Mouse (Mus musculus) bone marrow macrophage, adult 2 months (primary cell): ENCODE results near the gene Kdm2a. TPM values are rescaled to one million over a fixed set of nuclear protein-coding genes. Genes with fewer than 3 reads are reported as not detected.
A peak's percentile ranks its signal among the peaks of the same experiment; 100 is the strongest.

Source experiments
- H3K27ac ChIP-seq: 2 replicates; pipeline ENCODE4 v1.5.1; 2012; ENCODE audit warnings: low read depth, low read length; ENCODE audit not compliant: insufficient read depth
- H3K4me1 ChIP-seq: 2 replicates; pipeline ENCODE4 v1.6.1; 2012; ENCODE audit warnings: low read length; ENCODE audit not compliant: control insufficient read depth, insufficient read depth
- H3K4me3 ChIP-seq: 2 replicates; pipeline ENCODE4 v1.5.1; 2012; ENCODE audit warnings: mild to moderate bottlenecking, low read length, moderate library complexity; ENCODE audit not compliant: insufficient read depth
- CTCF ChIP-seq: IDR thresholded peaks from 2 replicates; pipeline ENCODE4 v1.5.1; 2012; ENCODE audit warnings: low read depth, mild to moderate bottlenecking, low read length, moderate library complexity
- POLR2A ChIP-seq: IDR thresholded peaks from 2 replicates; pipeline ENCODE4 v1.6.1; 2012; ENCODE audit warnings: mild to moderate bottlenecking, low read depth, low read length, borderline replicate concordance
- polyA plus RNA-seq: library from polyadenylated mRNA; stranded (reverse); fragments of >200 nt; gene quantifications from 2 replicates; pipeline ENCODE4 v1.2.4, GENCODE M21; 2012; ENCODE audit not compliant: missing spikeins, insufficient read depth, insufficient read length

Gene Kdm2a
- polyA plus RNA-seq, 1 experiment = 84.4 TPM

DNA sequence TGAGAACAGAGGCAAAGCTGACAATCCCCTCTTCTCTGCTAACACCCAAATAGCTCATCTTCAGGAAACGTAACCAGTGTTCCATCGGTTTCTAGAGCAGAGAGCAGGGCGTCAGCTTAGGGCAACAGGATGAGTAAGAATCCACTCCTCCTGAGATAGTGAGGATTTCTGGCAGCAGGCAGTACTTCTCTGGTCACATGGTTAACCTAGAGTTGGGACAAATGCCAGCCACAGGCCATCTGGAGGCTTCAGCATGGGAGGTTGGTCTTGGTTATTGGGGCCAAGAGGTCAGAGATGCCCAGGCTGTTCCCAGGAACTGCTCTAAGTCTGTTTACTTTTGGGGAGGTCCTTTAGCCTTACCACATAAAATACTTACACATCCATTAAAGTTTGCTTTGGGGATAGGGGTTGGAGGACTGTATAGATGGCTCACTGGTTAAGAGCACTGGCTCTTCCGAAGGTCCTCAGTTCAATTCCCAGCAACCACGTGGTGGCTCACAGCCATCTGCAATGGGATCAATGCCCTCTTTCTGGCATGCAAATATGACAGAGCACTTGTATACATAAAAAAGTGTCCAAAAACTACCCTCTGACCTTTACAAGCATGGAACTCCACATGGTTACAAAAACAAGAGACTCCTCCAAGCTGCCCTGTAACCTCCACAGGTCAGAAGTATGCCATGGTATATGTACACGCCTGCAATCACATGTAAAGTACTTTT is 82.7 kb downstream of the Kdm2a start:
- Histone ChIP-seq H3K4me1 (peaks cover 5% of the 10 kb centered on the region), H3K4me3 (no peak overlapping the region), H3K27ac (no peak overlapping the region)
- TF ChIP-seq CTCF (no peak), POLR2A (no peak)

DNA sequence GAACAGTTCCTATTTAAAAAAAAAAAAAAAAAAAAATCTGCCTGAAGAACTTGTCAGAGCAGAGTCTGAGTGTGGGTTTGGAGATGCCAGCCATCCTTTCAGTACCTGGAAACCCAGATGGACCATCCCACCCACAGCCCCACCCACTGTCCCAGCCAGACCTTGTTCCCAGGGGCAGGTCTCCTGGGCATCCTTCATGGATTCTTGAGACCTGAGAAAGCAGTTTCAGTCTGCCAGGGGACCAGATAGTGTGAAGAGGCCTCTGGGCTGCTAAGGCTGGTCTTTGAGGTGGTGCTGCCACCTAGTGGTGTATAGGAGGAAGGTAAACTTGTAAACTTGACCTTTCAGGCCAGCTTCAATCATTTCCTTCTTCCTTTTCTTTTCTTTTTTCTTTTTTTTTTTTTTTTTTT is 88.3 kb downstream of the Kdm2a start:
- H3K4me3 ChIP-seq = no peak overlapping the region
- TF ChIP-seq CTCF = peak; percentile 62
- no peak for TF ChIP-seq POLR2A
- no peak overlapping the region for H3K27ac ChIP-seq
- H3K4me1 ChIP-seq = peaks cover 2% of the 10 kb centered on the region; the same call in 1 of the 2 replicates

DNA sequence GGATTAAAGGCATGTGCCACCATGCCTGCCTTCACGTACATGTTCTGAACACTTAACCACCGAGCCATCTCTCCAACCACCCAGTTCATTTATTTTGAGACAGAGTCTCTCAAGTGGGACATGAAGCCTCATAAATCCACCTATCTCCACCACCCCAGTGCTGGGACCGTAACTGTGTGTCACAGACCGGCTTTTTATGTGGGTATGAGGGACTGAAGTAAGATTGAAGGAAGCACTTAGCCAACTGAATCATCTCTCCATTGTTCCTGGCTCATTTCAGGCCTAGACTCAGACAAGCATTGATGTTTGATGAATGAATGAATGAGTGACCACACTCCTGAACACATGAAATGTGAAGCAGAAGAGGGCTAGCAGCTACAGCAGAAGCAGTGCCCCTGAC is 88.8 kb downstream of the Kdm2a start:
- H3K4me1 ChIP-seq = peaks cover 2% of the 10 kb centered on the region; the same call in 1 of the 2 replicates
- TF ChIP-seq CTCF = no peak
- TF ChIP-seq POLR2A = no peak
- no peak overlapping the region for H3K27ac ChIP-seq
- H3K4me3 ChIP-seq = no peak overlapping the region

DNA sequence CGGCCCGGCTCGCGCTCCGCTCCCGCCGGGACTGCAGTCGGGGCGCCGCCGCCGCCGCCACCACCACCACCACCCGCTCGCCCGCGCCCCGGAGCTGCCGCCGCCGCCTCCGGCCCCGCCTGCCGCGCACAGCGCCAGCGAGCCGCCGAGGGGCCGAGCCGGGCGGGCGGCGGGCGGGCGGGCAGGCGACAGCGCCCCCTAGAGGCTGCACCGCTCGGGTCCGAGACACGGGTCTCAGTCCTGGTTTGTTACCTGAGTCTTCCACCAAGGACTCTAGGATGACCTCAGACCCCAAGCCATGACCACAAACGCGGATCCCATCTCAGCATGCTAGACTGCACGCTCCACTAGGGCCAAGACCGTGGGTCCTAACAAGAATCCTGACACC is 91.9 kb downstream of the Kdm2a start, which contains the start of gene Grk2:
Grk2 (minus strand) TSS at position 33 of the 388 bp plus-strand sequence.
- H3K27ac ChIP-seq = peak within 1 kb of the TSS; percentile 98
- H3K4me1 ChIP-seq = peaks cover 14% of the 10 kb centered on the region
- H3K4me3 ChIP-seq = peak within 1 kb of the TSS; percentile 91
- TF ChIP-seq POLR2A = no peak

DNA sequence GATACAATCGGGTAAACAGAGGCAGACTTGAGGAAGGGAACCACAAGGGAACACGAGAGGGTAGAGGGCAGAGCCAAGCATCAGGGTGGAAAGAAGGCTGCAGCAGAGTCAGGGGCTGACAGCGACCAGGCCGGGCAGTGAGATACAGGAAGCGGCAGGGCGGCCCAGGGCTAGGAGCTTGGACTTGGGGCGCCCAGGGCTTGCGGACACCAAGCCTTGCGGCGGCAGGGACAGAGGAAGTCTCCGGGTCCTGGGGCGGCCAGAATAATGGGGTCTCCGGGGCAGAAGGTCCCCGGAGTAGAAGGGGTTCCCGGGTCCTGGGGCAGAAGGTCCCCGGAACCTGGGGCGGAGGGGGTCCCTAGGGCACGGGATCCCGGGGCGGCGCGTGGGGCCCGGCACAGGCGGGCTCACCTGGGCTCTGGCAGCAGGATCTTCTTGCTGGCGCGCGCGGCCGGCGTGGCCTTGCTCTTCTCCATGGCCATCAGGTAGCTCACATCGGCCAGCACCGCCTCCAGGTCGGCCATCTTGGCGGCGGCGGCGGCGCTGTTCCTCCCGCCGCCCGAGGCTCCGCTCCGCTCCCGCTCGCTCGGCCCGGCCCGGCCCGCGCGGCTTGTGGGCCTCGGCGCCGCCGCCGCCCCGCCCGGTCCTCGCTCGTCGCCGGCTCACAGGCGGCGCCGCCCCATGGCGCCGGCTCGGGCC is 92.4 kb downstream of the Kdm2a start:
- Histone ChIP-seq H3K4me1 (peaks cover 19% of the 10 kb centered on the region), H3K27ac (peak overlapping the region; percentile 98), H3K4me3 (peak overlapping the region; percentile 91)
- TF ChIP-seq CTCF = no peak
- TF ChIP-seq POLR2A = no peak

DNA sequence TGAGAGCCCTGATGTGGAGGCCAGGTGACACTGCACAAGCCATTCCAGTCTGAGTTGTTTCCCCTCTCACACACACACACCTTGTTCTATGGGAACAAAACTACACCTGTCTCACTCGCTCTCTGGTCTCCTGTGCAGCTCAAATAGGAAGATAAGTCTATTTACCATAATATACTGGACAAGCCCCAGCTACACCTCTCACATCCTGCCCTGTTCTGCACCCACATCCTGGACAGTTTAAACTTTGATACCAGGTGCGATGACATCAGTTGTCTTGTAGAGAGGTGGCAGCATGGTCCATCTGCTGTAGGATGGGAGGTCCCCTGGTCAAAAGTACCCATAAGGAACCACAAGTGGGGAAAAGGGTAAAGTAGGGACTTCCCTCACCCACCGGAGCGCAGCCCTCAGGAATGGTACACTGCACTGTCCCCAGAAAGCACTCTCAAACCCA is 93.2 kb downstream of the Kdm2a start:
- TF ChIP-seq POLR2A (no peak), CTCF (no peak)
- Histone ChIP-seq H3K27ac (peak overlapping the region; percentile 98), H3K4me1 (peaks cover 22% of the 10 kb centered on the region), H3K4me3 (peak overlapping the region; percentile 91)

DNA sequence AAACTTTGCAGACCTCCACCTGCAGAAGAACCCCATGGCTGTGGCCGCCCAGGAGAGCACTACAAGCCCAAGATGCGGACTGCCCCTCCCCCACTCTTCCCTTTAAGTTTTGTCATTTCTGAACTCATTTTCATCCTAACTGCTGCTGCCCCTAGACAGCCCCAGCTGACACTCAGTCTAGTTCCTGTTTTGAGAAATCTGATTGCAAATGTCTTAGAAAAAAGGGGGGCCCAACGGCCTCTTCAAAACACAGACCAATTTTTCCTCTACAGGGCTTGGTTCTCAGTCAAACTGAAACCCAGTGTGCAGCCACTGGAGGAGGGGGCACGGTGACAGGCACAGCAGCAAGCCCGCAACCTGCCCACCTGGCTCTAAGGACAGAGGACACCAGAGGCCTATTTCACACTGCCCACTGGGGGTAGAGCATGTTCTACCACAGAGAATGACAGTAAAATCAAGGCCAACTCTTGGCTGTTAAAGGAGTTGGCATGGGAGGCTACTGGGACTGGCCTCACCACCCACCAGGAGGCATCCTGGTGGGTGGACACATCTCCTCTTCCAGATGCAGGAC is 93.7 kb downstream of the Kdm2a start:
- TF ChIP-seq POLR2A (no peak), CTCF (no peak)

DNA sequence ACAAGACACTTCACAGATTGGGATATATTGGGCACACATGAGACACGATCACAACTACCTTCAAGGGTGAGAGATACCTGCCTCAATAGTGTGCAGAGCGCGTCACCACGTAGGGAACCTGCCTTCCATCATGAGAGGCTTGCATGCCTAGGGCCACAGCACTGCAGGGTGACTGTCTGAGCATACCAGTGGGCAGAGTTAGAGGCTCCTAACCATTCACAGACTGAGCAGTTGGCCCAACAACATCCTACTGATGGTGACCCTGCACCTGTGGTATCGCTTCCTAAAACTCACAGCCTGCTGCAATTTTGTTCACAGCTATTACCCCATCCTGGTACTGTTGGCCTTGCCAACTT is 94.5 kb downstream of the Kdm2a start:
- TF ChIP-seq POLR2A (no peak), CTCF (no peak)
- Histone ChIP-seq H3K4me1 (peaks cover 34% of the 10 kb centered on the region), H3K4me3 (peak overlapping the region; percentile 91), H3K27ac (peak overlapping the region; percentile 98)

More for the DNA sequence above, 93.7 kb downstream of the Kdm2a start:
- H3K27ac ChIP-seq = peak overlapping the region; percentile 98
- peak overlapping the region; percentile 91 for H3K4me3 ChIP-seq
- H3K4me1 ChIP-seq = peaks cover 26% of the 10 kb centered on the region

DNA sequence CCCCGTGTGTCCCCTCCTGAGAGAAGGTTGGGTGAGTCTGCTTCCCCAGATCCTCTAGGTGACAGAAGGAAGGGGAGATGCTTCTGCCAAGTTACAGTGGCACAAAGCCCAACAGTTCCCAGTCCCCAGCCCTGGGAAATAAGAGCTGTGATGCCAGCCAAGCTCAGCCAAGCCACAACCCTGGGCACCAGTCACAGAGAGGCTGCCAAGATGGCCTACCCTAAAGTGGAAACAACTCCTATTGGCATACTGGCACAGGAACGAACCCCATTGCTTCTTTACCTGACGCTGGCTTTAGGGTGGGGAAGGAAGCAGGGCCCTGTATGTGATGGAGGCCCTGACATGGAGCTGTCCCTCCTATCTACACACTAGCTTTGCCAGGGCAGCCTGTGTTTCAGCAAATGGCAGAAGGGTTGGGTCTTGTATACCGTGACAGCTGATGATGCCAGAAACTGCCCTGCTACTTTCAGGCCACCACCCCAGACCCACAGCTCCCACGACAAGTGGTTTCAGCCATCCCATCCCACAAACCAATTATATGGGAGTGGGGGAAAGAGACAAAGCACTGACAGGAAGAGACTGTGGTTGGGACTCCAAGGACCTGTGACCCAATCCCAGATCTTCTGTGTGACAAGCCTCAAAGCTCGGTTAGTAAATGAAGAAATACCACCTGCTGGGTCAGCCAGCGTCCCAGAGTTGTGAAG is 95.0 kb downstream of the Kdm2a start:
- Histone ChIP-seq H3K4me1 (peaks cover 39% of the 10 kb centered on the region), H3K4me3 (peak overlapping the region; percentile 91), H3K27ac (peak overlapping the region; percentile 98)
- TF ChIP-seq CTCF (no peak), POLR2A (no peak)

DNA sequence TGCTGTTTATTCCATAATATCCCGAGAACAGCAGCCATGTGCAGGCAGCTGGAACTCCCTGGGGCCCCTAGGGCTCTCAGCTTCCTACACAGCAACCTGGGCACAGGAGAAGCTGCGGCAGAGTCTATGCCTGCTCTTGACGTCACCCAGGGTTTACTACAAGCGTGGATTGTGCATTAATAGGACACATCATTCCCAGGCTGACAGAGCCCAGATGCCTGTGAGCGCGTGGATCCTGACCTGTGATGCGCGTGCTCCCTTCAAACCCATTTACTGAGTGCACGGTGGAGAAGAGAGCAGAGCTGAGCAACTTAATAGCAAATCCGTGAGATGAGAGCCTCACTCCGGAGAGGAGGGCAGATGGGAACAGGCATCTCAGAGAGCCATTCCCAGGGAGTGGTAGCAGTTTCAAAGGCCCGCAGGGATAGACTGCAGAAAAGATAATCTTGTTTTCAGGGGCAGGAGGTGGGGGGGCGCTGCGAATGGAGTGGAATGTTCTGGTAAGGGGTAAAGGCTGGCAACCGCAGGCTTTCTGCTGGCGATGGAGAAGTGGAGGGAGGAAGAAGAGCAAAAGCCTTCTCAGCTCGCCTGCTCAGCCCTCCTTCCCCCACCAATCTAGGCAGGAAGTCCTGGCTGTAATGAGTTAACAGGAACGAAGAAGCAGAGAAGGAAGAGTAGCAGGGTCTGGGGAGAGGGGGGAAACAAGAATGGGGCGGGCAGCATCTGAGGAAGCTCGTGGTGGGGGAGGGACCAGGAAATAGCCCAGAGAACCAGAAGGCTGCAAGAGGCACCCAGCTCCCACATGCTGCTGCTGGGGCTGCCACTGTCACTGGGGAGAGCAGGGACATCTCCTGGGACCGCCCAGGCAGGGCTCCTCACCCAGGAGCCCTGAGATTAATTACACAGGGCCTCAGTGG is 96.1 kb downstream of the Kdm2a start:
- TF ChIP-seq POLR2A (0 out of 2 replicates have a peak, but pooled peaks have one; percentile 40), CTCF (no peak)
- H3K27ac ChIP-seq = peak overlapping the region; percentile 98
- H3K4me1 ChIP-seq = peaks cover 50% of the 10 kb centered on the region
- H3K4me3 ChIP-seq = peak overlapping the region; percentile 91
